Mouse (Mus musculus): Measurements from ENCODE around the gene Slc51b.

GRCm38 (mm10) chr9:65382751-65383097, 40.0 kb downstream of the Slc51b start:
- TF ChIP-seq NELFE (IDR thresholded peaks at IDR 0.05; ENCODE audit: low read depth, low read length) (no peak), MXI1 (IDR thresholded peaks at IDR 0.05; ENCODE audit: low read depth, low read length) (no peak), HCFC1 (IDR thresholded peaks at IDR 0.05; ENCODE audit: low read depth, low read length) (no peak)
